Mouse (Mus musculus) ovary, postnatal 14 days (tissue): ENCODE measurements around the gene Plce1.
"Not testable (repeated sequence)": the region's sequence is repeated elsewhere in the genome, so short reads cannot be mapped to it uniquely, and the experiment has no call there.

ENCODE experiments used
- DNase-seq: peaks from one replicate; pipeline ENCODE4 v3.0.0; 2022; ENCODE audit warnings: low spot score

Plce1 gene

DNA sequence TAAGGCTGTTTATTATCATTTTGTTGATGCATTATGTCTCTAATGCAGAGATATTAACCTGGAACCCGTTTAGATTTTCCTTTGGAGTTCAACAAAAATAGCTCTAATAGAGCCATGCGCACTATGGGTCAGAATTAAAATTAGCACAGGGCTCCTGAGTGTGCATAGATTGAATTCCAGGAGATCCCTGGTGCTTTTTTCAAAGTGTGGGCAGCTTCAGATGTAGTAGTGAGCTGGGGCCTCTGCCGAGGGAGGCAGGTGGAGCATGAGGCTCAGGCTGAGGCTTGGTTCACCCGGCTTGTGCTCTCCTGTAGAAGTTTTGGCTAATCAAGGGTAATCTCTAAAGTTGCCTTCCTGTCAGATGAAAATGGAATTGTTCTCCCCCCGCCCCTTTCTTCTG lies 17.3 kb downstream of the Plce1 start:
- no peak for DNase-seq

DNA sequence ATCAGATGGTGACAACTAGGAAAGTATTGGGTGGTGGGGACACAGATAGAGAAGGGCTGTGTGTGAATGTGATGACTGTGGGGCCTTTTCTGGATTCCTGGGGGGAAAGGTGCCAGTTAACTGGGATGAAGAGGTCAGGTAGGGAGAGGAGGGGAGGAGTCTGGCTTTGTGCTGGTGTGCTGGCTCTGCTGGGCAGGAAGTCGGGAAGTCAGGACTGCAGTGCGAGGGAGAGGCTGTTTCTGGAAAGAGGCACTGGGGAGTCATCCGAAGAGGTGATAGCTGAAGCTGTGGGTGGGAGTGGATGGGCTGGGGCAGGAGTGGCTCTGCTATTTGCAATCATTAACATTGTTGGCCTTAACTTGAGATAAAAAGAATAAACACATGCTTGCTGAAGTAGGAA lies 23.7 kb downstream of the Plce1 start:
- peak; percentile 29 for DNase-seq

DNA sequence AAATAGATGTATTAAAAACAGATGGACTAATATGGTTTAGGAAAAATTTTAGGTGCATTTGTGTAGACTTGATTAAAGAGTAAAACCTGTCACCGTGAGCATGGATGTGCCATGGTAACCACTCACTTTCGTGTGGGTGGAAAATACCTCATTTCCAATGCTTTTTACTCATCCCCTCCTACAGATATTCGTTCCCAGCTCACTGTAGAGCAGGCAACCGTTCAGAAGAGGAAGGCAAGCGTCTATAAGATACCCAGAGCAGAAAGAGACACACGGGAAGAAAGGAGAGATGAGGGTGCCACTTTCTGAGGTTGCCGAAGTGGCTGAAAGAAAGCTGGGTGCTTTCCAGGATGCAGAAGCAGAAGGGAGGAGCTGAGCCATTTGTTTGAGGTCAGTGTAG lies 25.2 kb downstream of the Plce1 start:
- no peak for DNase-seq

DNA sequence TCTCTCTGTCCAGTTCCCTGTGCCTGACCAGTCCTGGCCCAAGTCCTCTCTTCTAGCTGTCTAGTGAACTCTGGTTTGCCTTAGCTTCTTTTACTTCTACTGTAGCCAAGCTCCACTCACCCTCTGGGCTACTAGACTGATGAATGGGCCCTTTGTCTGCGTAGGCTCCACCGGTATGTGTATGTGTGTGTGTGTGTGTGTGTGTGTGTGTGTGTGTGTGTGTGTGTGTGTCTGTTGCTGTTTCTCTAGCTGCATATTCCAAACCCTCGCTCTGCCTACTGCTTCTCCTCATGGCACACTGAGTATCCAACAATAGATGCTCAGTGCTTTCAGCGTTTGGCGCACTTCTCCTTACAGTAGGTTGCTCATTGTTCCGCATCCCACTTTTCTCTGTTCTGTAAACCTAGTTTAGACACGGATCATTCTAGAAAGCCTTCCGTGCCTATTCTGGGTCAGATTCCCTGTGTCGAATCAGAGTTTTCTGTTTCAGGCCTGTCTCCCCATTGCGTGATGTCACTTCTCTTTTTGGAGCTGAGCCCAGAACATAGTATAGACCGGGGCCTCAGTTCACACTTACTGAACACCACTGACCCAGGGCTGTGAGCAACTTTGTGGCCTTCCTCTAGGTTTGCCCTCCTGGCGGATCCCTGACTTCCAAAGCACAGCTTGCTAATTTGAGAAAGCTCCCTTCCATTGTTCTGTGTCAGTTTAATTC lies 26.5 kb downstream of the Plce1 start:
- no peak for DNase-seq

DNA sequence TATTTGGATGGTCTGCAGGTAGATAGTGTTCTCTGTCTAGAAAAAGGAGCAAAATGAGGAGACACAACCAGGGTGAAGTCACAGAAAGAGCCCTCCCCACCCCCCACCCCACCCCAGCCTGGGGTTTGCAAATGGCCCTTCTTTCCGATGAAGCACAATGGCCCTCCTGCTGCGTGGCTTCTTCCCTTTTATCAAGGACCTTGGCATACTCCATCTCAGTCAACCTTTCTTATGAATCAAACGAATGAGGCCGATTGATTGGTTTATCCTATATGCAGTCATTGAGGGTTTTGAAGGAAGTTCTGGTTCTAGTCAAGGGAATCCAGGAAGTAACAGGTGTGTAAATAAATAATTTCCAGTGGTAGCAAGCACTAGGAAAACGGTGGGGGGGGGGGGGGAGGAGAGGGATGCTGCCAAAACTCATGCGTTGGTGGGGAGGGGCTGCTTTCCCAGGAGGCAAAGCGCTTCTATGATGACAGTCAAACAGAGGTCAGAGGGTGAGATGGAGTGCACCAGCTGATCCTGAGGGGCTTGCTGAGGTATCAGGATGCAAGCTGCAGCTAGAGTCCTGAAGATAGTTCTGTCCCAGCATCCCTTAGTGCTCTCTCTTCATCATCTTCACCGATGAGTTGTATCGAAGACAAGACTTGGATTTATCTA lies 27.2 kb downstream of the Plce1 start:
- DNase-seq: no peak

DNA sequence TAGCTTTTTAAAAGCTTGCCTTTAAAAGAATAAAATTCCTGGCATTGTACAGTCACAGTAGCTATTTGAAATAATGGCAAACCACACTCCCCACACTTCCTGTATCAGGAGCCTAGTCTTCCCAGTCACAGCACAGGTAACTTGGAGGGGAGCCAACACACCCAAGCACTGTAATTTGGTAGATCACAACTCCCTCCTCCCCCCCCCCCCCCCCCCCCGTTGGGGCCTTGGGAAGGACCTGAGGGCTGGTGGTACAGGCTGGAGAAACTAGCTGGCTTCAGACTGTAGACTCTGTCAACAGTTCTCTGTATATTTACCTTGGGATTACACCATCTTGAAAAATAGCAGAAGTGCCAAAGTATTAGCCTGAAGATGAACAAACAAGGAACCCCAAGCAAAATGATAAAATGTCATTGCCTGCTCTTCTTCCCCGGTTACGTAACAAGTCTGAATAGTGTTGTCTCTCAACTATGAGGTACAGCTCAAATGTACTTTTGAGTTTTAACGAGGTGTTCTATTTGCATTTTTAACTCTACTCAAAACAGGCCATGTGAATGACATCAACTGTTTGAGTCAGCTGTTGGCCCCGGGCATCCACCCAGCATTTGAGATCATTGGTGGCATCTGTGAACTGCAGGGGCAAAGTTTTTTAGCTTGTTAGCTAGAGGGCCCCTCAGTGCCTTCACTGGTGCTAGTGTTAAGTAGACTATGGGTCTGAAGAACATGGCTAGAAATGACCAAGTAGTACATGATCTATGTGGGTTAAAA lies 33.7 kb downstream of the Plce1 start:
- no peak for DNase-seq

DNA sequence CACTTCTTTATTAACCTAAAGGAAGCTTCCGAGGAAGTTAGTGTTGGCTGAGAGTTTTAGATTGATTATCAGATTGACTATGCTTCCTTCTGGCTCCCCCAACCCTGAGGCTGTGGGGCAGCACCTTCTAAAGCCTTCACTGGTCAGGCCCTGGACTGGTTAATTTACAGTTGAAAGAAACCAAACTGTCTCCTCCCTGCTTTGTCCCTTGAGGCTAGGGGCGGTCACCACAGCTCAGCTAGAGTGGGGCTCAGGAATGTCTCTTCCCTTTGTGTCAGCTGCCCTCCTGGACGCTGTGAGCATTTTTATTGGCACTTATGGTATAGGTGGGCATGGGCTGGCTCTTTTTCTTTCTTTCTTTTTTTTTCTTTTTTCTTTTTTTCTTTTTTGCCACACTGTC lies 45.9 kb downstream of the Plce1 start:
- DNase-seq: no peak

DNA sequence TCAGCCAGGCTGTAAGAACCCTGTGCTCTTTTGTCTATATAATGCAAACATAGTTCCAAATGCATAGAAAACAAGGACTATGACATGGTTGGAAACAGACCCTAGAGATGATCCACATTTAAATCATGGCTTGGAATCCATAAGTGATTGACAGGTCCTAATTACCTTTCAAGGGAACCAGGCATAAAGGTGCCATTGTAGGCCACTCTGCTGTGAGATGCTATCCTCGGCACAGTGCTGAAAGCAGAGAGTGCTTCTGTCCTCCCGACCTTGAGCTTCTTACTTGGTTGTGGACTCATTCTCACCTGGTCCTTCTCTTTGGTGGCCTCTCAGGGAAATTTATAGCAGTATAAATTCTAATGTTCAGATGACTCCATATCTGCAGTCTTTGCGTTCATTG lies 46.6 kb downstream of the Plce1 start:
- DNase-seq: no peak

DNA sequence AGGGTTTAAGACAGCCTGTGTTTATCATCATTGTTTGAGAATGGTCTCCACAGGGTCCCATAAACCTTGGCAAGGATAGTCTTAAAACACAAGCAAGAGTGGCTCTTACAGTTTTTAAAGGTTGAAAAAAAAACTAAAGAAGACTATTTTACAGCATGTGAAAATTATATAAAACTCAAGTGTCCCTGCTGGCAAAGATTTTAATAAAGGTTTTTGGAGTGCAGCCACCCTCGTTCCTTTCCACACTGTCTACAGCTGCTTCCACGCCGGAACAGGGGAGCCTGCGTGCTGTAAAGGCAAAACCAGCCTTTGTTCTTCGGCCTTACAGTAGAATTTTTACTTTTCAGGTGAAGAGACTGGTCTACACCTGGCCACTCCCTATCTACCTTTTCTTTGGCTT lies 52.3 kb downstream of the Plce1 start:
- DNase-seq: no peak

DNA sequence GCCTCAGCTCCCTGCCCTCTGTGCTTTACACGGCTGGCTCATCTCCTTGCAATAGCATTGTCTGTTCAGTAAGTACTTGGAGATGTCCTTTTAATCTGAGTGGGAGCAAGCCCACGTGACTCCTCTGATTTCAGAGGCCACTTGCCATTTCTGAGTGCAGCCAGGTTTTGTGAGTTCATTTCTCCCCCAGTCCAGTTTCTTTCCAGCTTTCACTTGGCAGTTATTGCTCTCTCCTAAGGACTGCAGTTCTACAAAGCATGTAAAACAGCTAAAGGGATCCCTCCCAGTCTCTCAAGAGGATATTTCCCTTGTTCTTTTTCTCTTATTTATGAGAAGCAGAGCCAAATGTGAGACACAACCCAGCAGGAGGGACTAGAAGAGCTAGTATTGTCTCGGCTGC lies 58.4 kb downstream of the Plce1 start:
- DNase-seq: no peak

DNA sequence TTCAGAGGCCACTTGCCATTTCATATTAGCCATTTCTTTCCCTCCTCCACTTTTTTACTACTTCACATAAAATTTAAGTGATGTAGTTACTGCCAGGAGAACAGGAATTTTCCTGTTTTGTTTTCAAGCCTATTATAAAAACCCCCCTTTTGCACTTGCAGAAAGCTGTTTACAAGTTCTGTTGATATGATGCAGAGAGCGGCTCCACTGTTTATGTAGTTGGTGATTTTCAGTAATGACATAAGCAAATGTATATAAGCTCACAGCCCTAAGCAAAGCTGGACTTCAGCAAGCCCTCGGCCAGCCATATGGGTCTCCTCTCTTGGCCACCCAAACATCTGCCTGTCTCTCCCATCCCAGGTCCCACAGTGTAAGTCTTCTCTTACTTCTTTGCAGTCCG lies 59.6 kb downstream of the Plce1 start:
- no peak for DNase-seq

DNA sequence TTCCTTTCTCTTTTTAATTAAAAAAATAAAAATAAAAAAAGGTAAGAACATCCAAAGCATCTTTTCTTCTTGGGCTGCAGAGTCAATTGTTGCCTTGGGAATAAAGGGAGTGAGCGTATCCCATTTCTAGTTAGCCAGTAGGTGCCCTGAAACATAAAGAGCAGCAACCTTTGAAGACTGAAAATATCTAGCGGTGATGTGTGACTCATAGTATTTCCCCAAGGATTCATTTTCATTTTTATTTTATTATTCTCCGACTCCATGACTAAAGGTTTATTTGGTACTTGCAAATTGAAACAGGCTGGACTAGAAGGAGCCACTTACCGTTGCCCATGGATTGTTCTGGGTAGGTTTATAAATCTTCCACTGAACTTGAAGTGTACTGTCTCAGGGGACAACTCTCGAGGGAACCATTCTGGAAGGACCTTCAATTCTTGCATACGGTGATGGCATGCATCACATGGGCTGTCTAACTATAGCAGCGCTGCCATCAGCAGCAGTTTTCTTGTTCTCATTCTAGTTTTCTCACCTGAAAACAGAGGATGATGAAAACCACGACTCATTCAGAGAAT lies 68.7 kb downstream of the Plce1 start:
- DNase-seq: no peak

DNA sequence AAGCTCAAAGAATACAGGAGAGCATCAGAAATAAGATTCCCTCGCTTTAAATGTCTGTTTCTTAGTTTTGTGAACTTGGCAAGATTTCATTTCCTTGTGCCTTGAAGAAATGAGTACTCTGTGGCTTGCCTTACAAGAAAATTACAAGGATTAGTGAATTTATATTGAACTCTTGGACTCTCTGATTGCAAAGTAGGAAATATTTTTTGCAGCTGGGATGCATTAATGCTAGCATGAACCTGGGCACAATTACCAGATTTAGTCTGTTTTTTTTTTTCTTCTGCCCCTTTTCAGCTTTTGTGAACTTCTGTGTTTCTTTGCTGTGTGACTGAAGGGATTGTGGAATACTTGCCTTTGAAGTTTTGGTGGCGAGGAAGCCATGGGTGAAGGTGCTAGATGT lies 72.6 kb downstream of the Plce1 start:
- no peak for DNase-seq

DNA sequence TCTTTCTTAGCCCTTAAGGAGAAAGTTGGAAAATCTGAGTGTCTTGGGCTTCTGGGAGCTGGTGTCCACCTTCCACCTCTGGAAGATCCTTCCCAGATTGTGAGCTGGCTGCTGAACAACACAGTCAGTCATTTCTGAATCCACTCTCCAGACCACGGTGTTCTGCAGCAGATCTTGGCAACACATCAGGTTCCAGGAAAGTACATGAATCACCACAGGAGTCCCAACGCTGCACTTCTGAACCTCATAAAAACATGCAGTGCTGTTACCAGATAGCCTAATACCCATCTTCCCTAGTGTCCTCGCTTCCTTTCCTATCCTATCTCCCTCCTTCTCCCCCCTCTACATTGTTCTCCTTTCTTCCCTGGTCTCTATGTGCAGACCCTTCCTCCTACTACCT lies 74.5 kb downstream of the Plce1 start:
- no peak for DNase-seq

DNA sequence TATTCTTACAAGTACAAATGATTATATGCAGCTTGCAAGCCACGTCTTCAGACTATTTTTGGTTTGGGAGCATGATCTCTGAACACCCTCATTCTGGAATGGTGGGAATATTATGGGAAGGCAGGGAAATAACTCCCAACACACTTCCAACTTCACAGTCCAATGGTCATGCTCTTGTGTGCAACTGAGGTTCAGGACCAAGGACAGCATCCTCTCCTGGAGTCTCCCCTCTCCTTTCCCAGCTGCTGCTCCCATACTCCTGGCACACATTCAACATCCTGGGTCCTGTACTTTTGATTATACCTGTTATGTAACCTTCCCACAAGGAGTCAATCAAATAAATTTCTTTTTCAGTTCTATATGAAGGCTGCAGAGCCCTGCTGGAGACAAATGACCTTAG lies 77.9 kb downstream of the Plce1 start:
- peak; percentile 43 for DNase-seq

DNA sequence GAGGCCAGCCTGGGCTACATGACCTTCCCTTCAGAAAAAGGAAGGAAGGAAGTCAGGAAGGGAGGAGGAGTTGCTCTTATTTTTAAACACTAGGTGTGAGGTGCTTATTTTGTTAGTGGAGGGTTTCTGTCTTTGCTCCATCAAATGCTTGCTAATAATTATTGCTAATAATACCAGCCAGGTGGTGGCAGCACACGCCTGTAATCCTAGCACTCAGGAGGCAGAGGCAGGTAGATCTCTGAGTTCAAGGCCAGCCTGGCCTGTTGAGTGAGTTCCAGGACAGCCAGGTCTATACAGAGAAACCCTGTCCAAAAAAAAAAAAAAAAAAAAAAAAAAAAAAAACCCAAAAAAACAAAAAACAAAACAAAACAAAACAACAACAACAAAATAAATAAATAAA lies 81.0 kb downstream of the Plce1 start:
- DNase-seq: not testable (repeated sequence)

DNA sequence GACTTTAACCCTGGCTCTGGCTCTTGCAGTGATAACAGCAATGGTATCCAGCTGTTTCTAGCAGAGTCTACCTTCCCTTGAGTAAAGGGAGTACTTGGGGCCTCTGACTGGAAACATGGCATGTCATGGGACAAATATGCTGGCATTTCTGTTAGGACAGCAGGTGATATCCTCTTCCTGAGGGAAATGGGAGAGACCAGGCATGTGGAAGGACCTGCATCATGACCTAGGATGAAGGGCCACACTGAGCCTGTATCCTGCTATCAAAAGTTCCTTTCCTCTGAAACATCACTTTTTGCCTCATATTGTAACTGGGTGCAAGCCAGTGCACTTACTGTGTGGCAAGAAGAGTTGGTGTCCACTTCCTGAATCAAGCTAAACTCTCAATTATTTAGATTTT lies 85.2 kb downstream of the Plce1 start:
- no peak for DNase-seq

DNA sequence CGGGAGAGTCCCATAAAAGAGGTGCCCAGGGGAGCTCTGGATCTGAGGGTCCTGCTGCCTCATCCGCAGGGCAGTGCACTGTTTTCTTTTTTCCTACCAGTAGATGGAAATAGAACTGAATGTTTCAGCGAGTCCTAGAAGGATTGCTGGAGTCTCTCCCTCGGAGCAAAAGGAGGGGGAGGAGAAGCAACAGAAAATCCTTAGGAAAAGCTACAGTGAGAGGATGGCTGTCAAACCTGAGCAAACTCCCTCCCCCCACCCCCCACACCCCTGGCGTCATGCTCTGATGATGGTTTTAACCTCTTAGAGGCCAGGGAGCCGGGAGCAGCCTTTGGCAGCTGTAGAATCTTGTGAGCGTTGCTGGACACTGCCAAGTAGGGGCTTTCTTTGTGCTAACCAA lies 85.8 kb downstream of the Plce1 start:
- no peak for DNase-seq

DNA sequence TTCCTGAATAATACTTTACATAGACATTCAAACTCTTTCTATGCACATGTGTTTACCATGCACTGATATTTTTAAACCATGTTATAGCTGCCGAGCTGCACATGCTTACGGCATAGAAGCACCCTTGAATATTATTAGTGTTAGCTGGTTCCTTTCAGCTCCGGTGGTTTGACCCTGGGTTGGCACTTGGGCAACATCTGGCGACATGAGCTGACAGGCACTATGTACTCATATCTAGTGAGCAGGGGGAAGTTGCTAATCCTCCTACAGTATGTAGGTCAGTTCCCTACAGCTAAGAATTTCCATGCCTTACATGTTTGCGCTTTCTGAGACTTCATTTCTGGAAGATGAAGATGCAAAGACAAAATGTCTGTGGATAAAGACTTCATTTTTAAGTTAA lies 86.4 kb downstream of the Plce1 start:
- no peak for DNase-seq

DNA sequence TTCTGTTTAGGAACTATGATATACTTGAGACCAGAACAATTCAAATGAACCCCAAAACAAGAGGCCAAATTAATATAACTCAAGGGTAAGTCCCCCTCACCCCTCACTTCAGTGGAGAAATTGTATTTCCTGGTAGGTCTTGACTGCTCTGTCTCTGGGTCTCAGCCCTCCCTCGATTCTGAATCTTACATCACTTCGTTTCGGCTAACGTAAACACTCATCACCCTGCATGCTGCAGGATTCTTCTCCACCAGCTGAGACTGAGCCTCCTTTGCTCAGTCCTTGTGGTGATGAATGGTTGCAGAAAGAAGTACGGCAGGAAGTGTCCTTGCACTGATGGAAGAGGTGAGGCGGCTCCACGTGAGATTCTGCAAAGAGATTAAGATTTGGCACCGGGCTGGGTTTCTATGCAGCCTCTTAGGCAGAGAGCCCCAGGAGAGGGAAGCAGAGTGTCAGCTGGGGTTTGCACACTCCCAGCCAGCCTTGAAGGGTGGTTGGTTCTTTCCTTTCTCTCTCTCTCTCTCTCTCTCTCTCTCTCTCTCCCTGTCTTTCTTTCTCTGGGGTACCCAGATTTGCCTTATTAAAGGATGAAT lies 97.7 kb downstream of the Plce1 start:
- no peak for DNase-seq

DNA sequence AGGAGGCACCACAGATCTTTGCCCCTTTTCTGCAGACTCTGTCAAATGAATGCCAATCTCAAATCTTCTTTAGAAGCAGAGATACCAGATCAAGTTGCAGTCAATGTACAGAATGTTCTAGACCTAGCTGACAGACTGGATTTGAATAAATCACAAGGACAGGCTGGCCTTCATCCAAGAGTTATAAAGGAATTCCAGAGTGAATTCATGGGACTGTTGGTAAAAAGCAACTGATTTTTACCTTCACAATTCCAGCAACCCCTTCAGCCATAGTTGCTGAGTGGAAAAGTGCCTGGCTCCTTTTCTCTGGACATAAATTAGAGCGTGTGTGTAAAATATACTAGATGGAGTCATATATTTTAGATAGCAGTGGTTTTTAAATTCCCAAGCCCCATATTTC lies 102.0 kb downstream of the Plce1 start:
- no peak for DNase-seq

DNA sequence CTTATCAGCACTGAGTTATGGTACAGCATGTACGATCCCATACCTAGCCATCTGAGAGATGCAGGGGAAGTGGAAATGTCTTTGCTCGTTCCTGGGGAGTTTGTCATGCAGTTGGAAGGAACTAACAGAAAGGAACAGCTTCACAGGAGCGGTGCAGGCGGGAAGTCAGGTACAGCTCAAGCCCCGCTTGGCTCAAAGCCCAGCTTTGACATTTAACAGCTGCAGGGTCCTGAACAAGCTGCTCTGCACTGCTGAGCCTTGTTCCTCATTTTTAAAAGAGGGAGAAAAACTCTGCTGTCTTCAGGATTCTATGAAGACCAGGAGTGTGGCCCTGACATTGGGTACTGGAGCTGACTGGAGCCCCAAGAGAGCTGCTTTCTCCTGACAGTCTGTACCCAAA lies 106.7 kb downstream of the Plce1 start:
- DNase-seq: no peak

DNA sequence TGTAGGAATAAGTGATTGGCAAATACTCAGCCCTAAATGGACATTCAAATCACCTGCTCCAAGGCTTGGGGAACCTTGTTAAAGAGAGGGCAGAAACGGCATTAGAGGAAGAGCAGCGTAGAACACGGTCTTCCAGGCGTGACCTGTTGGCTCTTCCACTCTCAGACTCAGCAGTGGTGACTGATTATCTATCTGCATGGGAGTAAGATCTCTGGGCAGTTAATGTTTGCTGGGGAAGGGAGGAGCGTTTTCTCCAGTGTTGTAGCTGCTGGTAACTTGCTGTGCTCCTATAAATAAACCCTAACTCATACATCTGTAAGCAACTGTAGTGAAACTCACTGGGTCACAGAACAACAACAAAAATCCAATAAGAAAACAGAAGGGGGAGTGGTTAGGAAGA lies 108.6 kb downstream of the Plce1 start:
- no peak for DNase-seq
